Mouse (Mus musculus): Measurements from ENCODE around the gene Pcdh15. TPM values are rescaled to one million over a fixed set of nuclear protein-coding genes. Genes with fewer than 3 reads are reported as not detected.

The Pcdh15 gene
- total and polyA plus RNA-seq, 2 experiments from 2014 or later: 9.2 to 31.0 TPM

DNA sequence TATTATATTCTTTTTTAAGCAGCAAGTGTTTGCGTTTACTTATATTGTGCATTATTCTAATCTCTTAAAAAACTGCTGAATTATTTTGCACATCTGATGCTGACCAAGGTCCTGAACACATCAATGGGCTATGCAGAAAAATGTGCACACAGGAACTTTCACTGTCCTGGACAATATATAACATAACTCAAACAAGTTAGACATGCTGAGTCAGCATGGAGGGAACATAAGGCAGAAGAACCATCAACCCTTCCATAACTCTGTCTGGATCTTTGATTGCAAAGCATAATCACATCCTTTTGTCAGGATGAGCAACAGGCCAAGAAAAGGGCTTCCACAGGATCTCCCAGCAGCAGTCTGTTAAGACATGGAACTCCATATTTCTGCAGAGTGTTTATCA lies 207.5 kb downstream of the Pcdh15 start:
- H3K36me3 ChIP-seq (ENCODE audit: insufficient read depth, low read length): no peaks in the 10 kb centered on the region
- no peak overlapping the region for H3K27ac ChIP-seq
- DNase-seq (ENCODE audit: low spot score): no peak
- ATAC-seq: no peak
- no peak overlapping the region for H3K4me2 ChIP-seq (ENCODE audit: low read depth, low read length)
- no peak for TF ChIP-seq CTCF (IDR thresholded peaks at IDR 0.05; ENCODE audit: low read depth)
- H3K9me3 ChIP-seq (ENCODE audit: low read length): no peaks in the 10 kb centered on the region
- no peak overlapping the region for H3K9ac ChIP-seq (replicated peaks; ENCODE audit: low read length)
- no peaks in the 10 kb centered on the region for H3K4me1 ChIP-seq (ENCODE audit: insufficient read depth, low read length)
- no peaks in the 10 kb centered on the region for H3K27me3 ChIP-seq (ENCODE audit: insufficient read depth, low read length)
- 94% methylated on average over 1 of the region's 1 CpGs for WGBS
- H3K4me3 ChIP-seq (ENCODE audit: low read length): no peak overlapping the region

DNA sequence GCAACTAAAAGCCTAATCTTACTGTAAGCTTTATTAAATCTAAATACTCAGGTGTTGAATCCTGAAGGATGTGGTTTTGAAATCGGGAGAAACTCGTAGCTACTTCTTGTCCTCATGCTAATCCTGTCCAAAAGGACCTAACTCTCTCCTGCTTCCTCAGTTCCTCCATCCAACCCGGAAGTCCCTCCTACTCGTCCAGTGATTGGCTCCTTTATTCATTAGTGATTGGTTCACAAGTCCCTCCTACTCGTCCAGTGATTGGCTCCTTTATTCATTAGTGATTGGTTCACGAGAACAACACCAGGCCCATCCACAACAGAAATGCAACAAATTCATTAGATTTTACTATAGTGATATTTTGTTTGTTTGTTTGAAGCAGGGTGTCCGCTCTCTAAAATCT lies 227.7 kb downstream of the Pcdh15 start:
- H3K4me2 ChIP-seq (ENCODE audit: low read depth, low read length): no peak overlapping the region
- H3K36me3 ChIP-seq (ENCODE audit: insufficient read depth, low read length): no peaks in the 10 kb centered on the region
- no peaks in the 10 kb centered on the region for H3K27me3 ChIP-seq (ENCODE audit: insufficient read depth, low read length)
- 90% methylated on average over 7 of the region's 7 CpGs for WGBS
- no peak overlapping the region for H3K27ac ChIP-seq
- ATAC-seq (no peak), DNase-seq (ENCODE audit: low spot score) (no peak)
- no peak overlapping the region for H3K9ac ChIP-seq (replicated peaks; ENCODE audit: low read length)
- H3K4me3 ChIP-seq (ENCODE audit: low read length): no peak overlapping the region
- TF ChIP-seq CTCF (IDR thresholded peaks at IDR 0.05; ENCODE audit: low read depth): no peak
- no peaks in the 10 kb centered on the region for H3K9me3 ChIP-seq (ENCODE audit: low read length)
- H3K4me1 ChIP-seq (ENCODE audit: insufficient read depth, low read length): no peaks in the 10 kb centered on the region

DNA sequence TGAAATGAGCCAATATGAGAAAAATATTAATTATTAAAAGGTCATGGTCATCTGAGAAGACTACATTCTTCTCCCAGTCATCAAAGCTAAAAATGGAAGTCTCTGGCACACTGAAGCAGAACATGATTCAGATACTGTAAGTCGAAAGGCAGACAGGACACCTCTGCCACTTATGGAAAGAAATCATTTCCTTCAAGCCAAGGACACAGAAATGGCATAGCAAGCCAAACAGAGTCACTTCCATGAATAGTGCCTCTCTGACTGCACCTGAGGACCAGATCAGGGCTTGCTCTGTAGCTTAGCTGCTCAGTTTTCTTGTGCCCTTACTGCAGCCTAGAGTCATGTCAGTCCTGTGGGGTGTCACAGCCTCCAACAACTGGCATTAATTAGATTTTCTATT lies 234.3 kb downstream of the Pcdh15 start:
- TF ChIP-seq CTCF (IDR thresholded peaks at IDR 0.05; ENCODE audit: low read depth): no peak
- no peak for ATAC-seq
- Histone ChIP-seq H3K27me3 (ENCODE audit: insufficient read depth, low read length) (no peaks in the 10 kb centered on the region), H3K9ac (replicated peaks; ENCODE audit: low read length) (no peak overlapping the region), H3K27ac (no peak overlapping the region), H3K4me2 (ENCODE audit: low read depth, low read length) (no peak overlapping the region), H3K36me3 (ENCODE audit: insufficient read depth, low read length) (no peaks in the 10 kb centered on the region), H3K9me3 (ENCODE audit: low read length) (no peaks in the 10 kb centered on the region), H3K4me1 (ENCODE audit: insufficient read depth, low read length) (no peaks in the 10 kb centered on the region), H3K4me3 (ENCODE audit: low read length) (no peak overlapping the region)
- WGBS: 88% methylated on average over 1 of the region's 1 CpGs
- no peak for DNase-seq (ENCODE audit: low spot score)

DNA sequence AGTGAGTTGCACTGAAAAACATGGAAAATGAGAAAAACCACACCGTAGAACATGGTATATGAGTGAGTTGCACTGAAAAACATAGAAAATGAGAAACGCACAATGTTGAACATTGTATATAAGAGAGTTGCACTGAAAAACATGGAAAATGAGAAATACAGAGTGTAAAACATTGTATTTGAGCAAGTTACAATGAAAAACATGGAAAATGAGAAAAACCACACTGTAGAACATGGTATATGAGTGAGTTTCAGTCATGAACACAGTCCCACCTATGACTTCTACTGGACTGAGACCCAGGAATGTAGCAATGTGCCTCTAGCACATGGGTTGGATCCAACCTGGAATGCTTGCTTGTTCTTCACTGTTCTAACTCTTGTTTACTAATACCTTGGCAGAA lies 279.9 kb downstream of the Pcdh15 start:
- no peak for DNase-seq (ENCODE audit: low spot score)
- no peak overlapping the region for H3K4me2 ChIP-seq (ENCODE audit: low read depth, low read length)
- H3K9ac ChIP-seq (replicated peaks; ENCODE audit: low read length): no peak overlapping the region
- ATAC-seq: no peak
- TF ChIP-seq CTCF (IDR thresholded peaks at IDR 0.05; ENCODE audit: low read depth): no peak
- H3K4me1 ChIP-seq (ENCODE audit: insufficient read depth, low read length): no peaks in the 10 kb centered on the region
- WGBS: 89% methylated on average over 2 of the region's 2 CpGs
- H3K9me3 ChIP-seq (ENCODE audit: low read length): no peaks in the 10 kb centered on the region
- H3K36me3 ChIP-seq (ENCODE audit: insufficient read depth, low read length): no peaks in the 10 kb centered on the region
- no peaks in the 10 kb centered on the region for H3K27me3 ChIP-seq (ENCODE audit: insufficient read depth, low read length)
- no peak overlapping the region for H3K4me3 ChIP-seq (ENCODE audit: low read length)
- H3K27ac ChIP-seq: no peak overlapping the region

DNA sequence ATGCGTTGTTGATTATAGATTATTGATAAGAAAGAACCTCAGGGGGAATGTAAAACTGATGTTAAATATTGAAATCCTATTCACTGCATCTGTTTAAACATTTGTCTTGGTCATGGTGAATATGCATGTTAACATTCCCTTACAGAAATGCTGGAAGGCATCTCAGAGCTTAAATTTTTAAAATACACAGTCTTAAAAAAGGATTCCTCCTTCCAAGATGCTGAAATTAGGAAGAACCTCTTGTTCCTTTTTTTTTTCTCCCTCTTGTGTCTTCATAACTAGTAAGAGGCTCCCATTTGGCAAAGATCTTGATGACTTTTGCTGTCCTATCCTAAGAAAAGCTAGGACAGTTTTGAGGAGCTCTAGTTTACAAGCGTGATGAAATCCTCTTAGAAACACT lies 284.9 kb downstream of the Pcdh15 start:
- H3K9ac ChIP-seq (replicated peaks; ENCODE audit: low read length): no peak overlapping the region
- ATAC-seq (no peak), DNase-seq (ENCODE audit: low spot score) (no peak)
- H3K4me1 ChIP-seq (ENCODE audit: insufficient read depth, low read length): no peaks in the 10 kb centered on the region
- H3K9me3 ChIP-seq (ENCODE audit: low read length): no peaks in the 10 kb centered on the region
- no peak overlapping the region for H3K4me2 ChIP-seq (ENCODE audit: low read depth, low read length)
- H3K4me3 ChIP-seq (ENCODE audit: low read length): no peak overlapping the region
- 85% methylated on average over 2 of the region's 2 CpGs for WGBS
- H3K27me3 ChIP-seq (ENCODE audit: insufficient read depth, low read length): no peaks in the 10 kb centered on the region
- no peaks in the 10 kb centered on the region for H3K36me3 ChIP-seq (ENCODE audit: insufficient read depth, low read length)
- TF ChIP-seq CTCF (IDR thresholded peaks at IDR 0.05; ENCODE audit: low read depth): no peak
- no peak overlapping the region for H3K27ac ChIP-seq

DNA sequence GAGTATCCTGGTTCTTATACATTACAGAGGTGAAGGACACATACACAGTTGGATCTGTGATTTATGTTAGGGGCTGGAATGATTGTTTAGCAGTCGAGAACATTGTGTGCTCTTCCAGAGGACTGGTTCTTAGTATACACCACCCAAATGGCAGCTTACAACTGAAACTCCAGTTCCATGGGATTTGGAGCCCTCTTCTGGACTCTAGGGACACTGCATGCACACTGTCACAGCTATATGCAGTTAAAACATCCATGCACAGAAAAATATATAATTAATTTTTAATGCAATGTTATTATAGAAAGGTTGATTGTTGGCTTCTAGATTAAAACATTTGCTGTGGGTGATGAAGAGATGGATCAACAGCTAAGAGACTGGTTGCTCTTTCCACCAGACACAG lies 301.3 kb downstream of the Pcdh15 start:
- no peak overlapping the region for H3K27ac ChIP-seq
- H3K27me3 ChIP-seq (ENCODE audit: insufficient read depth, low read length): no peaks in the 10 kb centered on the region
- no peak overlapping the region for H3K4me3 ChIP-seq (ENCODE audit: low read length)
- DNase-seq (ENCODE audit: low spot score) (no peak), ATAC-seq (no peak)
- no peak overlapping the region for H3K9ac ChIP-seq (replicated peaks; ENCODE audit: low read length)
- H3K4me1 ChIP-seq (ENCODE audit: insufficient read depth, low read length): no peaks in the 10 kb centered on the region
- H3K4me2 ChIP-seq (ENCODE audit: low read depth, low read length): no peak overlapping the region
- H3K36me3 ChIP-seq (ENCODE audit: insufficient read depth, low read length): no peaks in the 10 kb centered on the region
- peak; percentile 48 for TF ChIP-seq CTCF (IDR thresholded peaks at IDR 0.05; ENCODE audit: low read depth)
- WGBS: 92% methylated on average over 1 of the region's 1 CpGs
- H3K9me3 ChIP-seq (ENCODE audit: low read length): no peaks in the 10 kb centered on the region

DNA sequence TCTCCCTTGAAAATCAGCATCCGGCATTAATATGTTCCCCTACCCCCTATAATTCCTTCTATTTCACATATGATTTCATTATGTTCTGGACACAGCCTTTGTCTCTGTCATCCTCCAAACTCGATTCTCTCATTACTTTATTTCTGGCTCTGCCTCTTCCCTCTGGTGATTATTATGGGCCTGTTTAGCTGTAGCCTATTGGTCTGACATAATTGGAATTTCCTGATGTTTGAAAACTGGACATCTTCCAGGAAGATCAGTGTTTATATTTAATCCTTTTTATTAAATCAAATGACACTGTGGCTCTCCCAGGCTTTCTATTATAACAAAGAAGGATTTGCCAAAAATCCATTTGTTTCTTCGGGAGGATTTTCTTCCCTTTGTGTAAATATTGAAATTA lies 326.3 kb downstream of the Pcdh15 start:
- 59% methylated on average over 3 of the region's 3 CpGs for WGBS
- TF ChIP-seq CTCF (IDR thresholded peaks at IDR 0.05; ENCODE audit: low read depth): no peak
- H3K9ac ChIP-seq (replicated peaks; ENCODE audit: low read length): no peak overlapping the region
- H3K36me3 ChIP-seq (ENCODE audit: insufficient read depth, low read length): no peaks in the 10 kb centered on the region
- H3K4me1 ChIP-seq (ENCODE audit: insufficient read depth, low read length): no peaks in the 10 kb centered on the region
- H3K27ac ChIP-seq: no peak overlapping the region
- ATAC-seq (no peak), DNase-seq (ENCODE audit: low spot score) (no peak)
- H3K27me3 ChIP-seq (ENCODE audit: insufficient read depth, low read length): no peaks in the 10 kb centered on the region
- H3K4me2 ChIP-seq (ENCODE audit: low read depth, low read length): no peak overlapping the region
- no peaks in the 10 kb centered on the region for H3K9me3 ChIP-seq (ENCODE audit: low read length)
- no peak overlapping the region for H3K4me3 ChIP-seq (ENCODE audit: low read length)
